Comparison of ENCODE assay signal across 16 mouse cellular contexts in genomic region chr1:164735646-164736045, GRCm38 (mm10).
"Had no signal": no experiment of that assay in that cellular context is flagged by ENCODE, and none has a peak within 500 bp of the region (broad histone marks: within the 10 kb centered on the region; RNA-seq: fewer than 3 reads in every experiment).

No protein-coding gene starts in this region.

- H3K4me2 ChIP-seq: kidney, embryonic 15.5 days; liver, embryonic 13.5 days; midbrain, embryonic 13.5 days had no signal

- ATAC-seq: inflammation-experienced regulatory T-cells, adult 6 months; midbrain, embryonic 13.5 days; midbrain, embryonic 16.5 days had no signal

- H3K4me3 ChIP-seq: kidney, embryonic 15.5 days; layer of hippocampus, adult 2 months; left cerebral cortex, adult 2 months; liver, embryonic 13.5 days; megakaryocyte, embryonic 14.5 days; midbrain, embryonic 10.5 days; midbrain, embryonic 13.5 days had no signal

- H3K9me3 ChIP-seq: kidney, embryonic 15.5 days; liver, embryonic 13.5 days; megakaryocyte, embryonic 14.5 days; midbrain, embryonic 10.5 days; midbrain, embryonic 13.5 days had no signal

- DNase-seq: kidney, adult 11 months; layer of hippocampus, adult 9-11 months; liver, embryonic 13.5 days; lung, adult 2 months; lung, postnatal 14 days; thymus, adult 2 months; thymus, postnatal 14 days; thymus, postnatal 4 days had no signal

- H3K9ac ChIP-seq: kidney, embryonic 15.5 days; liver, embryonic 13.5 days; midbrain, embryonic 13.5 days had no signal

- H3K27ac ChIP-seq: kidney, embryonic 15.5 days; layer of hippocampus, adult 2 months; left cerebral cortex, adult 2 months; liver, embryonic 13.5 days; midbrain, embryonic 10.5 days; midbrain, embryonic 13.5 days had no signal

- H3K36me3 ChIP-seq: kidney, embryonic 15.5 days; liver, embryonic 13.5 days; midbrain, embryonic 10.5 days; midbrain, embryonic 13.5 days had no signal

- H3K27me3 ChIP-seq: kidney, embryonic 15.5 days; liver, embryonic 13.5 days; megakaryocyte, embryonic 14.5 days; midbrain, embryonic 13.5 days had no signal

- H3K4me1 ChIP-seq: kidney, embryonic 15.5 days; liver, embryonic 13.5 days; megakaryocyte, embryonic 14.5 days; midbrain, embryonic 10.5 days; midbrain, embryonic 13.5 days had no signal
